Mouse (Mus musculus) hindbrain, embryonic 10.5 days (tissue): ENCODE data around the gene Whrn. TPM values are rescaled to one million over a fixed set of nuclear protein-coding genes. Genes with fewer than 3 reads are reported as not detected.

ENCODE experiments used
- DNase-seq: peaks from one replicate; pipeline ENCODE4 v3.0.0-alpha.2; 2017; ENCODE audit warnings: low spot score
- H3K27ac ChIP-seq: fragments of 300-500 bp; sonication (generic); 2 replicates; pipeline ENCODE4 v1.5.1; 2016; ENCODE audit warnings: mild to moderate bottlenecking, moderate library complexity
- H3K27me3 ChIP-seq: fragments of 300-500 bp; sonication (generic); 2 replicates; pipeline ENCODE4 v1.6.1; 2016; ENCODE audit warnings: mild to moderate bottlenecking; ENCODE audit not compliant: poor library complexity, insufficient read depth, severe bottlenecking
- H3K36me3 ChIP-seq: fragments of 300-500 bp; sonication (generic); 2 replicates; pipeline ENCODE4 v1.6.1; 2016; ENCODE audit warnings: mild to moderate bottlenecking, moderate library complexity
- H3K4me1 ChIP-seq: fragments of 300-500 bp; sonication (generic); replicated peaks from 2 replicates; pipeline ENCODE4 v1.6.1; 2016; ENCODE audit warnings: mild to moderate bottlenecking
- H3K4me3 ChIP-seq: fragments of 300-500 bp; sonication (generic); 2 replicates; pipeline ENCODE4 v1.5.1; 2016; ENCODE audit warnings: mild to moderate bottlenecking, moderate library complexity
- H3K9me3 ChIP-seq: fragments of 300-500 bp; sonication (generic); 2 replicates; pipeline ENCODE4 v1.6.1; 2016; ENCODE audit warnings: mild to moderate bottlenecking, moderate library complexity
- WGBS: fragments of 180-500 bp; shearing (Covaris S2); methylation state at CpG from one replicate; pipeline ENCODE4 v1.1.7; 2016; 5-methylcytosine and 5-hydroxymethylcytosine counted together
- polyA plus RNA-seq: library from polyadenylated mRNA; unstranded; fragments of >200 nt; fragmentation: Nextera tagmentation; extraction: Ambion mirVana; gene quantifications from 2 replicates; pipeline ENCODE4 v1.2.1, GENCODE M21; 2016

Whrn gene
- polyA plus RNA-seq, 1 experiment from 2014 or later, result 6.6 TPM

GRCm38 (mm10) chr4:63512921-63513320 lies 17.1 kb upstream of the Whrn start:
- Histone ChIP-seq H3K9me3 (no peaks in the 10 kb centered on the region), H3K4me3 (no peak overlapping the region), H3K27ac (no peak overlapping the region), H3K36me3 (no peaks in the 10 kb centered on the region), H3K4me1 (no peaks in the 10 kb centered on the region), H3K27me3 (no peaks in the 10 kb centered on the region)
- no peak for DNase-seq
- WGBS, result 85% methylated on average over 2 of the region's 2 CpGs

GRCm38 (mm10) chr4:63508232-63508631 lies 12.4 kb upstream of the Whrn start:
- no peaks in the 10 kb centered on the region for H3K4me1 ChIP-seq
- H3K36me3 ChIP-seq, result no peaks in the 10 kb centered on the region
- H3K4me3 ChIP-seq, result no peak overlapping the region
- H3K9me3 ChIP-seq, result no peaks in the 10 kb centered on the region
- no peak overlapping the region for H3K27ac ChIP-seq
- DNase-seq, result peak; percentile 72
- 25% methylated on average over 4 of the region's 4 CpGs for WGBS
- H3K27me3 ChIP-seq, result no peaks in the 10 kb centered on the region

GRCm38 (mm10) chr4:63507478-63507877 lies 11.7 kb upstream of the Whrn start:
- H3K27me3 ChIP-seq, result no peaks in the 10 kb centered on the region
- no peak for DNase-seq
- WGBS, result 78% methylated on average over 5 of the region's 5 CpGs
- H3K9me3 ChIP-seq, result no peaks in the 10 kb centered on the region
- no peaks in the 10 kb centered on the region for H3K36me3 ChIP-seq
- H3K27ac ChIP-seq, result no peak overlapping the region
- no peaks in the 10 kb centered on the region for H3K4me1 ChIP-seq
- no peak overlapping the region for H3K4me3 ChIP-seq

- Histone ChIP-seq H3K27ac (no peak overlapping the region), H3K9me3 (no peaks in the 10 kb centered on the region), H3K4me3 (no peak overlapping the region), H3K27me3 (peaks cover 10% of the 10 kb centered on the region; the same call in 1 of the 2 replicates), H3K36me3 (no peaks in the 10 kb centered on the region), H3K4me1 (no peaks in the 10 kb centered on the region)
- WGBS, result 74% methylated on average over 5 of the region's 5 CpGs
- DNase-seq, result no peak
These were observed 8.2 kb upstream of the Whrn start for GRCm38 (mm10) chr4:63503949-63504348.

GRCm38 (mm10) chr4:63501050-63501449 lies 5.3 kb upstream of the Whrn start:
- 75% methylated on average over 5 of the region's 5 CpGs for WGBS

GRCm38 (mm10) chr4:63498346-63498745 lies 2.6 kb upstream of the Whrn start:
- Histone ChIP-seq H3K27ac (peak overlapping the region; percentile 35; the same call in 1 of the 2 replicates), H3K4me3 (no peak overlapping the region), H3K27me3 (peaks cover 34% of the 10 kb centered on the region), H3K9me3 (no peaks in the 10 kb centered on the region), H3K36me3 (no peaks in the 10 kb centered on the region), H3K4me1 (peaks cover 46% of the 10 kb centered on the region)
- 34% methylated on average over 3 of the region's 3 CpGs for WGBS
- DNase-seq, result peak; percentile 17

More at GRCm38 (mm10) chr4:63501050-63501449, 5.3 kb upstream of the Whrn start:
- Histone ChIP-seq H3K27ac (no peak overlapping the region), H3K27me3 (peaks cover 16% of the 10 kb centered on the region; the same call in 1 of the 2 replicates), H3K9me3 (no peaks in the 10 kb centered on the region), H3K4me3 (no peak overlapping the region), H3K4me1 (peaks cover 22% of the 10 kb centered on the region), H3K36me3 (no peaks in the 10 kb centered on the region)
- DNase-seq, result no peak

GRCm38 (mm10) chr4:63496312-63496711 lies 521 bp upstream of the Whrn start:
- no peaks in the 10 kb centered on the region for H3K36me3 ChIP-seq
- H3K27ac ChIP-seq, result peak overlapping the region; percentile 92
- H3K9me3 ChIP-seq, result no peaks in the 10 kb centered on the region
- WGBS, result 14% methylated on average over 6 of the region's 6 CpGs
- no peak for DNase-seq
- peaks cover 58% of the 10 kb centered on the region for H3K4me1 ChIP-seq
- peaks cover 39% of the 10 kb centered on the region for H3K27me3 ChIP-seq
- peak overlapping the region; percentile 76 for H3K4me3 ChIP-seq

GRCm38 (mm10) chr4:63494967-63495914 lies 550 bp downstream of the Whrn start:
- H3K4me3 ChIP-seq, result peak overlapping the region; percentile 76

GRCm38 (mm10) chr4:63494401-63494966 lies 1.3 kb downstream of the Whrn start:
- peak overlapping the region; percentile 76 for H3K4me3 ChIP-seq
- no peak for DNase-seq
- peaks cover 65% of the 10 kb centered on the region for H3K4me1 ChIP-seq
- peaks cover 28% of the 10 kb centered on the region for H3K27me3 ChIP-seq
- H3K36me3 ChIP-seq, result peaks cover 3% of the 10 kb centered on the region; the same call in 1 of the 2 replicates
- H3K9me3 ChIP-seq, result no peaks in the 10 kb centered on the region
- peak overlapping the region; percentile 92 for H3K27ac ChIP-seq
- 4% methylated on average over 43 of the region's 43 CpGs for WGBS

More at GRCm38 (mm10) chr4:63494967-63495914, 550 bp downstream of the Whrn start:
- peak; percentile 70 for DNase-seq
- Histone ChIP-seq H3K36me3 (no peaks in the 10 kb centered on the region), H3K27me3 (peaks cover 32% of the 10 kb centered on the region), H3K27ac (peak overlapping the region; percentile 92), H3K4me1 (peaks cover 60% of the 10 kb centered on the region), H3K9me3 (no peaks in the 10 kb centered on the region)
- under 1% methylated on average over 107 of the region's 107 CpGs for WGBS

GRCm38 (mm10) chr4:63493351-63494121 lies 2.3 kb downstream of the Whrn start:
- H3K9me3 ChIP-seq, result no peaks in the 10 kb centered on the region
- peak overlapping the region; percentile 76 for H3K4me3 ChIP-seq
- H3K36me3 ChIP-seq, result peaks cover 8% of the 10 kb centered on the region; the same call in 1 of the 2 replicates
- 54% methylated on average over 9 of the region's 9 CpGs for WGBS
- H3K4me1 ChIP-seq, result peaks cover 67% of the 10 kb centered on the region
- H3K27ac ChIP-seq, result no peak overlapping the region
- DNase-seq, result peak; percentile 30
- H3K27me3 ChIP-seq, result peaks cover 28% of the 10 kb centered on the region

GRCm38 (mm10) chr4:63491521-63491920 lies 4.3 kb downstream of the Whrn start:
- 80% methylated on average over 6 of the region's 6 CpGs for WGBS

GRCm38 (mm10) chr4:63490146-63490545 lies 5.6 kb downstream of the Whrn start:
- no peak overlapping the region for H3K4me3 ChIP-seq
- no peaks in the 10 kb centered on the region for H3K9me3 ChIP-seq
- peaks cover 18% of the 10 kb centered on the region for H3K27me3 ChIP-seq
- H3K27ac ChIP-seq, result no peak overlapping the region
- H3K36me3 ChIP-seq, result peaks cover 8% of the 10 kb centered on the region; the same call in 1 of the 2 replicates
- peaks cover 49% of the 10 kb centered on the region for H3K4me1 ChIP-seq
- no peak for DNase-seq
- WGBS, result 70% methylated on average over 3 of the region's 3 CpGs

More at GRCm38 (mm10) chr4:63491521-63491920, 4.3 kb downstream of the Whrn start:
- peaks cover 23% of the 10 kb centered on the region for H3K27me3 ChIP-seq
- peaks cover 54% of the 10 kb centered on the region for H3K4me1 ChIP-seq
- no peak overlapping the region for H3K4me3 ChIP-seq
- 0 out of 2 replicates have a peak overlapping the region, but pooled peaks have one; percentile 29 for H3K27ac ChIP-seq
- DNase-seq, result no peak
- H3K36me3 ChIP-seq, result peaks cover 8% of the 10 kb centered on the region; the same call in 1 of the 2 replicates
- H3K9me3 ChIP-seq, result no peaks in the 10 kb centered on the region
